ENCODE assay signal across 25 mouse cellular contexts in the genomic region with DNA sequence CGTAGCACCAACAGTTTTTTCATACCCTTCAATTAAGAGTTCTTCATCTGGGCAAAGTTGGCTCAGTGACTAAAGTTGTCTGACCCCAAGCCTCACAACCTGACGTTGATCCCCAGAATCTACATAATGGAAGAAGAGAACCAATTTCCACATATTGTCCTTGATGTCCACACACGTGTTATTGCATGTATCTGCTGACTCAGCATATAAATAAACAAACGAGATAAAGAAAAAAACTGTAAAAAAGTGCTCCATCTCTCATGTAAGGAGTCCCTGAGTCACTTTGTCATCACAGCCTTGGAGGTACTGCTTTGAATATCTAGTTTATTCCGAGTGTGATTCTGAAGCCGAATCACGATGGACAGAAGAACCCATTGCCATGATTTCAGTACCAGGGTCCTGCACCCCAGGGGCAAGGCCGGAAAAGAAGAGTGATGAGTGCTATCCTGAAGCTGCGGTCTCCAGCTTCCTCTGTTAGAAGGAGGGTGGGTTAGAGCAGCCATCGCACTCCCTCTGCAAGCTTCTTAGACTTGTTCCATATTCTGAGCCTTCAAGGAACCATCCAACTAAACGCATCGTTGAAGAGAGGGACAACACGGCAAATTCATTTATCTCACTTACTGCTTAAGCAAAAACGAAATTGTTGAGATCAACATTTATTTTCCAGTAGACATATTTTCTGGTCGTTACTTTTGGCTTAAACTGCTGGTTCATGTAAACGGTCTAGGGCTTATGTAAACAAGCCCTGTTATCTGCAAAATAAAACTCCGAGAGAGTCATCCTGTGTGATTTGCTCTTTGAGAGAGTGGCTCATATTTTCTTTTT.
DNase-seq lines count a peak whose midpoint lies in the region; ATAC-seq lines count a peak whose summit lies in the region.
"Had no signal": no experiment of that assay in that cellular context is flagged by ENCODE, and none has a peak within 500 bp of the region (broad histone marks: within the 10 kb centered on the region; RNA-seq: fewer than 3 reads in every experiment).

No protein-coding gene starts in this region.

- DNase-seq in kidney, adult 18-20 months = no peak
- no peak for DNase-seq in lung, postnatal 14 days
- no peak for DNase-seq in neural tube, embryonic 10.5 days (ENCODE audit: extremely low spot score, low spot score)
- DNase-seq: adrenal gland, postnatal 14 days; B cell, adult 2 months; cerebellum, adult 9-10 months; gastrocnemius, adult 2 months; kidney, adult 8-10 months; kidney, postnatal 4 days; liver, embryonic 13.5 days; lung, postnatal 10 days; right cerebral cortex, postnatal 14 days; thymus, adult 18-20 months; thymus, postnatal 36 days had no signal

- H3K4me2 ChIP-seq in kidney, embryonic 15.5 days = peak overlapping the region; percentile 26
- peak overlapping the region; percentile 33 for H3K4me2 ChIP-seq in lung, embryonic 15.5 days
- H3K4me2 ChIP-seq in intestine, embryonic 15.5 days (replicated peaks) = peak overlapping the region; percentile 10; the same call in 1 of the 2 replicates
- no peak overlapping the region for H3K4me2 ChIP-seq in hindbrain, embryonic 16.5 days (ENCODE audit: low read length)
- H3K4me2 ChIP-seq: hindbrain, embryonic 15.5 days; liver, embryonic 13.5 days; midbrain, embryonic 13.5 days; neural tube, embryonic 12.5 days had no signal

- H3K4me3 ChIP-seq in kidney, embryonic 15.5 days (replicated peaks) = no peak overlapping the region
- 0 out of 2 replicates have a peak overlapping the region, but pooled peaks have one; percentile 4 for H3K4me3 ChIP-seq in lung, embryonic 15.5 days
- no peak overlapping the region for H3K4me3 ChIP-seq in intestine, embryonic 15.5 days (replicated peaks)
- no peak overlapping the region for H3K4me3 ChIP-seq in hindbrain, embryonic 16.5 days (ENCODE audit: low read length)
- H3K4me3 ChIP-seq: embryonic facial prominence, embryonic 10.5 days; gastrocnemius, adult 2 months; heart, embryonic 10.5 days; hindbrain, embryonic 15.5 days; left cerebral cortex, adult 2 months; liver, embryonic 13.5 days; megakaryocyte, embryonic 14.5 days; midbrain, embryonic 13.5 days; neural tube, embryonic 12.5 days had no signal

- H3K4me1 ChIP-seq in kidney, embryonic 15.5 days = peaks cover 16% of the 10 kb centered on the region; the same call in 1 of the 2 replicates
- peaks cover 8% of the 10 kb centered on the region for H3K4me1 ChIP-seq in lung, embryonic 15.5 days
- no peaks in the 10 kb centered on the region for H3K4me1 ChIP-seq in intestine, embryonic 15.5 days (replicated peaks)
- no peaks in the 10 kb centered on the region; the same call in none of the 2 replicates for H3K4me1 ChIP-seq in hindbrain, embryonic 16.5 days (ENCODE audit: control insufficient read depth, insufficient read depth, low read depth, low read length)
- H3K4me1 ChIP-seq: embryonic facial prominence, embryonic 10.5 days; megakaryocyte, embryonic 14.5 days had no signal

- ATAC-seq in kidney, embryonic 15.5 days (replicated peaks; ENCODE audit: low FRiP score) = no peak
- ATAC-seq in lung, embryonic 15.5 days (ENCODE audit: borderline replicate concordance, extremely low read depth, low FRiP score, low TSS enrichment) = peak; percentile 67; the same call in 1 of the 2 replicates
- ATAC-seq in intestine, embryonic 15.5 days = peak; percentile 47; the same call in 1 of the 2 replicates
- ATAC-seq in hindbrain, embryonic 16.5 days = no peak
- ATAC-seq: midbrain, embryonic 13.5 days had no signal

- 68% methylated on average over 17 of the region's 17 CpGs for WGBS in kidney, embryonic 15.5 days
- WGBS in lung, embryonic 15.5 days = 37% methylated on average over 17 of the region's 17 CpGs
- WGBS in intestine, embryonic 15.5 days = 52% methylated on average over 17 of the region's 17 CpGs
- 83% methylated on average over 17 of the region's 17 CpGs for WGBS in hindbrain, embryonic 16.5 days

- H3K9me3 ChIP-seq in kidney, embryonic 15.5 days (replicated peaks) = no peaks in the 10 kb centered on the region
- no peaks in the 10 kb centered on the region for H3K9me3 ChIP-seq in lung, embryonic 15.5 days
- H3K9me3 ChIP-seq in intestine, embryonic 15.5 days = no peaks in the 10 kb centered on the region
- no peaks in the 10 kb centered on the region for H3K9me3 ChIP-seq in hindbrain, embryonic 16.5 days (ENCODE audit: control insufficient read depth, low read length)
- H3K9me3 ChIP-seq: embryonic facial prominence, embryonic 10.5 days; heart, embryonic 10.5 days; hindbrain, embryonic 15.5 days; liver, embryonic 13.5 days; megakaryocyte, embryonic 14.5 days; midbrain, embryonic 13.5 days; neural tube, embryonic 12.5 days had no signal

- H3K27me3 ChIP-seq in kidney, embryonic 15.5 days = no peaks in the 10 kb centered on the region
- H3K27me3 ChIP-seq in lung, embryonic 15.5 days = no peaks in the 10 kb centered on the region
- H3K27me3 ChIP-seq in intestine, embryonic 15.5 days (replicated peaks) = no peaks in the 10 kb centered on the region
- H3K27me3 ChIP-seq in hindbrain, embryonic 16.5 days (replicated peaks; ENCODE audit: control insufficient read depth, insufficient read depth, low read length) = no peaks in the 10 kb centered on the region
- H3K27me3 ChIP-seq: hindbrain, embryonic 15.5 days; liver, embryonic 13.5 days; megakaryocyte, embryonic 14.5 days; midbrain, embryonic 13.5 days; neural tube, embryonic 12.5 days had no signal

- 0 out of 2 replicates have a peak overlapping the region, but pooled peaks have one; percentile 18 for H3K27ac ChIP-seq in kidney, embryonic 15.5 days
- H3K27ac ChIP-seq in lung, embryonic 15.5 days = no peak overlapping the region
- H3K27ac ChIP-seq in intestine, embryonic 15.5 days = no peak overlapping the region
- no peak overlapping the region for H3K27ac ChIP-seq in hindbrain, embryonic 16.5 days (ENCODE audit: low read depth, low read length)
- H3K27ac ChIP-seq: embryonic facial prominence, embryonic 10.5 days; gastrocnemius, adult 2 months; heart, embryonic 10.5 days; hindbrain, embryonic 15.5 days; left cerebral cortex, adult 2 months; liver, embryonic 13.5 days; midbrain, embryonic 13.5 days; neural tube, embryonic 12.5 days had no signal

- H3K9ac ChIP-seq in kidney, embryonic 15.5 days = no peak overlapping the region
- H3K9ac ChIP-seq in lung, embryonic 15.5 days = no peak overlapping the region
- H3K9ac ChIP-seq in intestine, embryonic 15.5 days = no peak overlapping the region
- H3K9ac ChIP-seq in hindbrain, embryonic 16.5 days (ENCODE audit: low read depth, low read length) = no peak overlapping the region
- H3K9ac ChIP-seq: hindbrain, embryonic 15.5 days; liver, embryonic 13.5 days; midbrain, embryonic 13.5 days; neural tube, embryonic 12.5 days had no signal

- no peaks in the 10 kb centered on the region for H3K36me3 ChIP-seq in kidney, embryonic 15.5 days
- H3K36me3 ChIP-seq in lung, embryonic 15.5 days = no peaks in the 10 kb centered on the region
- H3K36me3 ChIP-seq in intestine, embryonic 15.5 days = no peaks in the 10 kb centered on the region
- H3K36me3 ChIP-seq in hindbrain, embryonic 16.5 days (ENCODE audit: control insufficient read depth, insufficient read depth, low read length) = no peaks in the 10 kb centered on the region
- H3K36me3 ChIP-seq: embryonic facial prominence, embryonic 10.5 days; heart, embryonic 10.5 days; hindbrain, embryonic 15.5 days; liver, embryonic 13.5 days; midbrain, embryonic 13.5 days; neural tube, embryonic 12.5 days had no signal

Comparison
In these comparisons a context has a peak if more than half of its experiments do, and no peak if none do; other contexts are left out.
1. ATAC-seq: peak in lung, embryonic 15.5 days (single experiment) and intestine, embryonic 15.5 days (single experiment); none in kidney, embryonic 15.5 days (single experiment) and hindbrain, embryonic 16.5 days (single experiment).